Mouse (Mus musculus) retina, postnatal 7 days (tissue): ENCODE data around the gene Tmem110.

ENCODE experiments used
- DNase-seq: peaks from one replicate; pipeline ENCODE4 v3.0.0-alpha.2; 2012; ENCODE audit warnings: low read depth, low spot score

Tmem110 gene

DNA sequence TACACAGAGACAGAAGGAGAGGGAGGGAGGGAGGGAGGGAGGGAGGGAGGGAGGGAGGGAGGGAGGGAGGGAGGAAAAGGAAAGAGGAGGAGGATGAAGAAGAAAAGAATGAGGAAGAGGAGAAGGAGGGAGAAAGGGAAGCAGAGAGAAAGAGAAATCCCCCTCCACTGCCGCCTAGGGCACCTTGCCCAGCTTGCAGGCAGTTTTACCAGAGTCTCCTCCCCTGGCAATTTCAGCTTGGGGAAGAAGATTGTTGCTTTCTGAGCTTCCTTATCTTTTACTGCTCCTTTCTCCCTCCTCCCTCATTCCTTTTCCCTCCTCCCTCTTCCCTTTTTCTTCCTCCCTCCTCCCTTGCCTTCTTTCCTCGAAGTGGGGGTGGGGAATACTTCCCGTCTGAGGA lies 77.6 kb downstream of the Tmem110 start:
- no peak for DNase-seq

DNA sequence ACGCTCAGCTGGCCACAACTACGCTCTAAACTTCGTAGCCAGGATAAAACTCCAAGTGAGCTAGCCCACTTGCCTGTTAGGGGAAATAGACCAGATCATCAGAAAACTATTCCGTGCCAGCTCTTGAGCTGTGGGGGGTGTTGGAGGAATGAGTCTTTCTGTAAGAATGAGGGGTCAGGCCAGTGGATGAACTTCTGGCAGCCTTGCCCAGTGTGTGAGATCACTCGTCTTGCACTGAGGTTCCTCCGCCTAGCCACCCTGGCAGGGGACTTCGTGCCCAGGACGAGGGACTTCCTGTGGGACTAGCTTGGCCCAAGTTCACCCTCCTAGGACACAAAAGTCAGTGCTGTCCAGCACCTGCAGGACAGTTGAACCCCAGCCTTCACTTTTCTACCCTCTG lies 78.9 kb downstream of the Tmem110 start:
- no peak for DNase-seq

DNA sequence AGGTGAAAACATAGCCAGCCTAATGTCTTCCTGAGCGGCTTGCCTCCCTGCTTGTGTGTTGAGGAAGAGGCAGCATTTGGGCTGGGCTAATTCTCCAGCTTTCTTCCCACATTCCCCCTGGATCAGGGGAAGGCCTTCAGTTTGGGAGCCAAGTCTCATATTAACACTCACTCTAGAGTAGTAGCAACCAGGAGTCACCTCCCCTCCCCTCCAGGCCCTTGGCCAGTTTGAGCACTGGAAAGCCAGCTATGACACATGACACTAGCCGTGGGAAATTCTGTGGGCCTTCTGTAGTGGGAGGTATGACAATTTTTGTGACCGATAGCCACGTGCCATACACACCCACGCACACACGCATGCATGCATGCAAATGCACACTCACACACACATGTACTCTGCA lies 80.6 kb downstream of the Tmem110 start:
- no peak for DNase-seq

DNA sequence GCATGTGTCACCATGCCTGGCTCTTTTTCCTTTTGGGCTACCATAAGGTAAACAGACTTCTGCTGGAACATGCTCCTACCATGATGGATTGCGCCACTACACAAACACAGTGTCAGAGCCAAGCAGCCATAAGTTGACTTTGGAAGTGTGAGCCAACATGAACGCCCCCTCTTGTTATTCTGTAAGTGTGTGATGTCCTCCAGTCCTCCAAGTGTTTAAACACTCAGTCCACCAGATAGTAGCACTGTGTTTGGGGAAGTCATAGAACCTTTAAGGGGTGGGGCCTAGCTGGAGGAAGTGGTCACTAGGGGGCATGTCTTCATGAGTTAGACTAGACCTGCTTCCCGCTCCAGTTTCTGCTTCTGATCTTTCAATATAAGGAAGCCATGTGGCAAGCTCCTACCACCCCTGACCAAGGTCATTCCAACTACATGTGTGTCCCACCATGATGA lies 82.5 kb downstream of the Tmem110 start:
- no peak for DNase-seq

DNA sequence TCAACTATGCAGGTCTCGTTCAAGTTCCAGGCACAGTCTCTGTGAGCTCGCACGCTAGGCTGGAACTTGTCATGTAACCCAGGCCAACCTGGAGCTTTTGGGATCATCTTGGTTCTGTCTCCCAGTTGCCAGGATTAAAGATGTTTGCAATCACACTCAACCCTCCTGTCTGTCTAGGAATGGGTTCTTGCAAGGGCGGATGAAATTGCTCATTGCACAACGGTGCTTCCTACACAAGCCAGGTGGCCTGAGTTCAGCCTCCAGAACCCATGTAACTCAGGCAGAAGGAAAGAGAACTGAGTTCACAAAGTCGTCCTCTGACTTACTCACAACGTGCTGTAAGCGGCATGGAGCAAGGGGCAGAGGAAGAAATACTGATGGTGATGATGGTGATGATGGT lies 85.8 kb downstream of the Tmem110 start:
- no peak for DNase-seq

DNA sequence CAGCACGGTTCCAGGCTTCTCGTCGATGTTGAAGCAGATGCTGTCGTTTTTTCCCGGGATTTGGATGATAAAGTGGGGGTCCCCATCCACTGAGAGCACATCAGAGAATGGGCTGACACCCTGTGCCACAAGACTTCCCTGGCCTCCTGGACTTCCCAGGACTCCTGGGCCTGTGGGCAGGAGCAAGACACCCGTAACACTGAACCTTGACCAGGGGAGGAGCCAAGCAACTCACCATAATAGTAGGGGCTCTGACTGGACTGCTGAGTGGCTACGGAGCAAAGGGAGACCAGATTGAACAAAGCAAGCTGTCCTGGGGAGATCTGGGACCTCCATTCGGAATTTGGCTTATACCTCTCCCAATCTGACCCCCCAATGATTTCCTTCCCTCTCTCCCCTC lies 87.3 kb downstream of the Tmem110 start:
- no peak for DNase-seq

DNA sequence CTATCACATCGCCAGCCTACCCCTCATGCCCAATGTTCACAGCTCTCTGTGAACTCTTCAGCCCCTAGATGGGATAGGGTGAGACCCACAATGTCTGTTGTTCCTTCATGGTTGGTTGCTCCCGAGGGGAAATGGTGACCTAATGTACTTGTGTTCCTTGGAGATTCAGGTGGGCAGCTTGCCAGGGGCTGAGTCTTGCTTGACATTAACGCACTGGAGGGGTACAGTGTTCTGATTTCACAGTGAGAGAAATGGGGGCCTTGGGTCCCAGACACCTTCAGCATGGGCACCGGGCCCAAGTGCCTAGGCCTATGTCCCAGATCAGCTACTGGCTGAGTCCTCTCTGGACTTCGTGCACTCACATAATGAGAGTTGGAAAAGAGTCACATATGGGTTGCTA lies 88.0 kb downstream of the Tmem110 start:
- no peak for DNase-seq

DNA sequence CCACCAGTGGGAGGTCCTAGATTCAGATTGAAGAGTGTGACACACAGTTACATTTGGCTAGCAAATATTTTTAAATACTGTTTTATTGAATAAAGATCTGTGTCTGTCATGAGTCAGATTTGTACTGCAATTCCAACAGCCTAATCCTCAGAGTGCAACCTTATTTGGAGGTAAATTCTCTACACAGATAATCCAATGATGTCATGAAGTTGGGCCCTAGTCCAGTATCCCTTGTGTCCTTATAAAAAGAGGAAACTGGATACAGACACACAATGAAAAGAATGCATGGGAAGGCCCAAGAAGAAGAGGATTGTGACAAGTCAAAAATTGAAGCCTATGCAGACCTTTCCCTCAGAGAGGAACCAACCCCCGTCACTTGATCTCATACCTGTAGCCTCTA lies 91.1 kb downstream of the Tmem110 start:
- no peak for DNase-seq

DNA sequence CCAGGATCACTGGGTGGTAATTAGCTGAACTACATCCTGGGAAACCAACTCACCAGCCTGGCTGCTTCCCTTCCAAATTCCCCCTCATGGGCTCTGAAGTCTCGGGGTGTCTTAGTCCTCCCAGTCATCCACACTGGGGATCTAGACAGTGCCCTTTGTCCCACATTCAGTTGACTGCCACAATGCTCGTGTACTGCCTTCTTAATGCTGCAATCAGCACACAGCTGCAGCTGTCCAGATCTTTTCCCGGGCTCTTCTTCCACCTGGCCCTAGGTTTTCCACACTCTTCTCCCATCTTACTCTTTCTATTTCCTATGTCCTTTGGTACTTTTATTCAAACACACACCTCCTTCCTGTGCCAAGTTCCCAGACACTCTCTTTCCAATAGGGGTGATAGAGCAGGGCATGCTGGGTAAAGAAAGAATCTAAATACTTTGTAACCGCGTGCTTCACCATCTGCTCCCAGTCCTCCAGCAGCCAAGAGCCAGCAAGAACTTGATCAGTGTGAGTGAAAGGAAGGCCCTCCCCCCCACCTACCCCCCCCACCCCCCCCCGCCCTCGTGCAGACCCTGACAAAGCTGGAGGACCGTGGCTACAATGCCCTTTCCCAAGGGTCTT lies 96.8 kb downstream of the Tmem110 start:
- no peak for DNase-seq

DNA sequence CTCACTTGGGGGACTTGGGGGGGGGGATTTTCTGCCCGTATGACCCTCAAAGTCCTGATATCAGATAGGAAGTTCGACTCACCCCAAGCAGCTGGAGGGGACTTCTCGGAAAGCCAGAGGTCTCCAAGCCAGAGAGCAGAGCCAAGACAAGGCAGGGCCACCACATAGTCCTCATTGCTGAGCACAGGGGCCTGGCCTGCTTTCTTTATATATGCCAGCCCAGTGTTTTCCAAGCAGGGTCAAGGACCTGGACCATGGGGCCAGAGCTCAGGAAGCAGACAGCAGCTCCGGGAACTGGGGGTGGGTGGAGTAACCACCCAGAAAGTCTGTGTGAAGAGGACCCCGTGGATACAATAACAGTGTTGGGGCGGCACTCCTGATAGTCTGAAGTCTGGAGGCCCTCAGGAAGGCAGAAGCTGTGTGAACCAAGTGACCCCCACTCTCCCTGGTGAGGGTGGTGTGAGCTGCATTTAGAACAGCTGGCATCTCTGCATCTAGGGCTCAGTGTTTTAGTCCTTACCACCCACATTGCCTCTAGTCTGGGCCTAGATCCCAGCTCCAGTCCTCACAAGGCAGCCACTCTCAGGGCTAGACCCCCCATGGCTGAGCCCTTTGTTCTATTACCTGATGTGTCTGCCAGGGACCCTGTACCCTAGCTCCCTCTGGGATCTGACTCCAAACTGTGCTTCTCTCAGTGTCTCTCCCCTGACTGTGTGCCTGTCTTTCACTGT lies 98.2 kb downstream of the Tmem110 start, which contains the start of gene Itih3:
Gene Itih3 (minus strand): TSS at position 386 of the 731 bp plus-strand sequence.
- DNase-seq = no peak

DNA sequence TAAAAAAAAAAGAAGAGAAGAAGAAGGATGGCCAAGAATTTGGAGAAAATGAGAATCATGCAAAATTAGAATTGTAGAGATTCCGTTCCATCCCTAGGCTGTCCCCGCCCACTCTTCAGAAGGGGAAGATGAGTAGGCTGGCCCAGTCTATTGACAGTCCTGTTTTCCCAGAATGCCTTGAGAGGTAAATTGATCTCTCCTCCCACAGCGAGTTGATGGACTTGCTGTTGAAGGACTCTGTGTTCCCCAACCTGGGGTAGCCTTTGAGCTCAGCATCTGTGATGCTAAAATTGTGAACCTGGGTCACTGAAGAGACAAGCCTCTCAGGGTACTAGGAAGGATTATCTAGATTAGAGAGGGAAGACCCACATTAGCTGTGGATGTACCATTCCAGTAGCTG lies 100.1 kb downstream of the Tmem110 start:
- DNase-seq = no peak
